Mouse (Mus musculus): ENCODE data around the gene Itga9. TPM values are rescaled to one million over a fixed set of nuclear protein-coding genes. Genes with fewer than 3 reads are reported as not detected.
A peak's percentile ranks its signal among the peaks of the same experiment; 100 is the strongest.

Gene Itga9
- total and polyA plus RNA-seq, 2 experiments from 2014 or later, result 10.7 to 61.5 TPM

DNA sequence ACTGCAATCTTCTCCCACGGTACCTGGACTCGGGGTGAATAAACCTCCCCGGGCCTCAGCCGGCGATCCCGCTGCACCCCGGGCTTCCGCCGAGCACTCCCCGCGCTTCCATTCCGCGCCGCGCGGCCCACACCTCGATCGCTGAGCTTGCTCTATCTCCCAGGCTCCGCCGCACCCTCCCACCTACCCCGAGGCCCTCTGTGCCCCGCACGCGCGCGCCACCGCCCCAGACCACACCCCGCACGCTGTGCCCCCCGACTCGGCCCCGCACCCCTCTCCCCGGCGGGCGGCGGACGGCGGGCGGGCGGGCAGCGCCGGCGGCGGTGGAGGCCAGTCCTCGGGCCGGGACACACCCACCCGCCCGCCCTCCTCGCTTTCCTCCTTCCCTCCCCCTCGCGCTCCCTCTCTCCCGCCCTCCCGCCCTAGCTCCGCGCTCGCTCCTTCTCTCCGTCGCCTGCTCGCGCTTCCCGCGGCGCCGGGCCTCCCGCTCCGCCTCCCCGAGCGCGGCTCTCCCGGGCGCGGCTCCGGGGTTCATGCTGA, 319.7 kb downstream of the Itga9 start, which contains the start of gene Ctdspl:
TSS of gene Ctdspl (plus strand) at position 343 of the 540 bp plus-strand sequence.
- ATAC-seq (ENCODE audit: insufficient read depth, low read depth) (peak; percentile 25), DNase-seq (ENCODE audit: low spot score) (peak; percentile 52)
- Histone ChIP-seq H3K4me2 (ENCODE audit: low read depth, low read length) (peak within 1 kb of the TSS; percentile 93), H3K4me1 (ENCODE audit: control insufficient read depth, insufficient read depth) (peaks cover 7% of the 10 kb centered on the region; the same call in 1 of the 2 replicates), H3K9me3 (replicated peaks; ENCODE audit: control insufficient read depth, low read length) (no peaks in the 10 kb centered on the region), H3K36me3 (replicated peaks; ENCODE audit: control insufficient read depth, insufficient read depth, low read length) (no peaks in the 10 kb centered on the region), H3K27ac (ENCODE audit: low read depth) (peak within 1 kb of the TSS; percentile 68), H3K27me3 (ENCODE audit: control insufficient read depth, insufficient read depth, low read length) (no peaks in the 10 kb centered on the region), H3K4me3 (ENCODE audit: low read depth, low read length) (peak within 1 kb of the TSS; percentile 81), H3K9ac (replicated peaks; ENCODE audit: low read depth, low read length) (peak within 1 kb of the TSS; percentile 68)
- TF ChIP-seq EP300 (IDR thresholded peaks at IDR 0.05; ENCODE audit: low read depth), result no peak
- no peak for TF ChIP-seq CTCF (IDR thresholded peaks at IDR 0.05; ENCODE audit: low read depth)
- WGBS, result under 1% methylated on average over 38 of the region's 73 CpGs

DNA sequence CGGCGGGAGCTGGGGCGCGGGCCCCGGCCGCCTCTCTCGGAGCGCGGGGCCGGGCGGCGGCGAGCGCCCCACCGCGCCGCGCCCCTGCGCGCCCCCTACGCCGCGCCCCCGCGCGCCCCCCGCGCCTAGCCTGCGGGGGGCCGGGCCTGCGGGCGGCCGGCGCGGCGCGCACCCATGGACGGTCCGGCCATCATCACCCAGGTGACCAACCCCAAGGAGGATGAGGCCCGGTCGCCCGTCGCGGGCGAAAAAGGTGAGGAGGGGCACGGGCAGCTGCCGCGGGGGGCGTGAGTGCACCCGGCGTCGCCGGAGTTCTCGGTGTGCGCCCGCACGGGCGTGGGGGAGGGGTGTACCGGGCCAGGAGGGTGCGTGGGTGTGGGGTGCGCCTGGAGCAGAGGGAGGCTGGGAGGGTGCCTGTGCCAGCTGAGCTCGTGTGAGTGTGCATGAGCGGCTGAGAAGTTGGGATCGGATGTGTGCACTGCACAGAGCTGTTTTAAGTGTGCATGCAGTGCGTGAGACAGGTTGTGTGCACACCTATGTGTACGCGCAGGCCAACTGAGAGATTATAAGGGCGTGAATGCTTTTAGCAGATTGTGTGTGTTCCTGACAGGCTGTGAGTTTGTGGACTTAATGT, 320.3 kb downstream of the Itga9 start:
- Histone ChIP-seq H3K36me3 (replicated peaks; ENCODE audit: control insufficient read depth, insufficient read depth, low read length) (no peaks in the 10 kb centered on the region), H3K4me3 (ENCODE audit: low read depth, low read length) (peak overlapping the region; percentile 81), H3K9ac (replicated peaks; ENCODE audit: low read depth, low read length) (peak overlapping the region; percentile 68), H3K27ac (ENCODE audit: low read depth) (peak overlapping the region; percentile 68), H3K27me3 (ENCODE audit: control insufficient read depth, insufficient read depth, low read length) (no peaks in the 10 kb centered on the region), H3K9me3 (replicated peaks; ENCODE audit: control insufficient read depth, low read length) (no peaks in the 10 kb centered on the region), H3K4me1 (ENCODE audit: control insufficient read depth, insufficient read depth) (peaks cover 7% of the 10 kb centered on the region; the same call in 1 of the 2 replicates), H3K4me2 (ENCODE audit: low read depth, low read length) (peak overlapping the region; percentile 93)
- DNase-seq (ENCODE audit: low spot score) (peak; percentile 39), ATAC-seq (ENCODE audit: insufficient read depth, low read depth) (0 out of 2 replicates have a peak, but pooled peaks have one; percentile 9)
- under 1% methylated on average over 32 of the region's 68 CpGs for WGBS
- no peak for TF ChIP-seq CTCF (IDR thresholded peaks at IDR 0.05; ENCODE audit: low read depth)
- no peak for TF ChIP-seq EP300 (IDR thresholded peaks at IDR 0.05; ENCODE audit: low read depth)

DNA sequence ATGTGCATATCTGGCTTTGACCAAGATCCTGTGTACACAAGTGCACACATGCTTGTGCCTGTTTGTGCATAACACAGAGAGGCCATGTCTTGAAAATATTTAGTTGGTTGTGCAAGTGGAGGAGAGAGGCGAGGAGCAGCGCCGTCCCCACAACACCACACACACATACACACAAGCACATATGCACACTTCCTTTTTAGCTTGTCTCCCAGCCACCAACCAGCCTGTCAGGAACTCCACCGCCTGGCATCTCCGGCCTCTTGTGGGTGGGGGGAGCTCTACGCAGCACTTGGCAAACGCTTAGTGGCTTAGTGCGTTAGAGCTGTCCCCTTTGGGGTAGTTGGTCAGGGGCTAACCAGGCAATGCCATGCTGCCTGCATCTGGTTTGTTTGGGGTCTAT, 321.0 kb downstream of the Itga9 start:
- no peak overlapping the region for H3K27ac ChIP-seq (ENCODE audit: low read depth)
- no peak for TF ChIP-seq EP300 (IDR thresholded peaks at IDR 0.05; ENCODE audit: low read depth)
- no peak for TF ChIP-seq CTCF (IDR thresholded peaks at IDR 0.05; ENCODE audit: low read depth)
- peaks cover 7% of the 10 kb centered on the region; the same call in 1 of the 2 replicates for H3K4me1 ChIP-seq (ENCODE audit: control insufficient read depth, insufficient read depth)
- H3K4me2 ChIP-seq (ENCODE audit: low read depth, low read length), result peak overlapping the region; percentile 93
- DNase-seq (ENCODE audit: low spot score) (no peak), ATAC-seq (ENCODE audit: insufficient read depth, low read depth) (no peak)
- H3K9ac ChIP-seq (replicated peaks; ENCODE audit: low read depth, low read length), result no peak overlapping the region
- H3K9me3 ChIP-seq (replicated peaks; ENCODE audit: control insufficient read depth, low read length), result no peaks in the 10 kb centered on the region
- no peaks in the 10 kb centered on the region for H3K27me3 ChIP-seq (ENCODE audit: control insufficient read depth, insufficient read depth, low read length)
- H3K4me3 ChIP-seq (ENCODE audit: low read depth, low read length), result peak overlapping the region; percentile 81
- no peaks in the 10 kb centered on the region for H3K36me3 ChIP-seq (replicated peaks; ENCODE audit: control insufficient read depth, insufficient read depth, low read length)
- WGBS, result 15% methylated on average over 8 of the region's 8 CpGs

DNA sequence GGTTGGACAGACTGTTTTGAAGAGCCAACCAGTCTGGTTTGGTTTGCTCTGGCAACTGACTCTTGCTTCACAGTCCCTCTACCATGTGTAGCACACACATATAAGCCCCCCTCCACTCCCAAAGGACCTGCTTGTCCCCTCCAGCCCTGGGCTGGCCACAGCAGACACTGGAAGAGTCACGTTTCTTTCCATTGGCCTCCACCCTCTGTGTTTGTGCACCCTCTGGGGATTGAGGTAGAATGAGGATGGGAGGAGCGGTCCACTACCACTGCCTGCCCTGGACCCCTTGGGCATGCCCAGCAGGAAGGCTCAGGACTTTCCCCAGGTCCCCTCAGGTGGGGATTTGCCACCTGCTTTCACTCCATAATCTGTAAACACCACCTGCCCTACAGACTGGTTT, 321.5 kb downstream of the Itga9 start:
- Histone ChIP-seq H3K4me3 (ENCODE audit: low read depth, low read length) (no peak overlapping the region), H3K27ac (ENCODE audit: low read depth) (no peak overlapping the region), H3K27me3 (ENCODE audit: control insufficient read depth, insufficient read depth, low read length) (no peaks in the 10 kb centered on the region), H3K4me1 (ENCODE audit: control insufficient read depth, insufficient read depth) (peaks cover 7% of the 10 kb centered on the region; the same call in 1 of the 2 replicates), H3K9ac (replicated peaks; ENCODE audit: low read depth, low read length) (no peak overlapping the region), H3K4me2 (ENCODE audit: low read depth, low read length) (peak overlapping the region; percentile 93), H3K9me3 (replicated peaks; ENCODE audit: control insufficient read depth, low read length) (no peaks in the 10 kb centered on the region), H3K36me3 (replicated peaks; ENCODE audit: control insufficient read depth, insufficient read depth, low read length) (no peaks in the 10 kb centered on the region)
- ATAC-seq (ENCODE audit: insufficient read depth, low read depth), result no peak
- TF ChIP-seq EP300 (IDR thresholded peaks at IDR 0.05; ENCODE audit: low read depth), result no peak
- no peak for TF ChIP-seq CTCF (IDR thresholded peaks at IDR 0.05; ENCODE audit: low read depth)
- DNase-seq (ENCODE audit: low spot score), result no peak
- 62% methylated on average over 2 of the region's 2 CpGs for WGBS

DNA sequence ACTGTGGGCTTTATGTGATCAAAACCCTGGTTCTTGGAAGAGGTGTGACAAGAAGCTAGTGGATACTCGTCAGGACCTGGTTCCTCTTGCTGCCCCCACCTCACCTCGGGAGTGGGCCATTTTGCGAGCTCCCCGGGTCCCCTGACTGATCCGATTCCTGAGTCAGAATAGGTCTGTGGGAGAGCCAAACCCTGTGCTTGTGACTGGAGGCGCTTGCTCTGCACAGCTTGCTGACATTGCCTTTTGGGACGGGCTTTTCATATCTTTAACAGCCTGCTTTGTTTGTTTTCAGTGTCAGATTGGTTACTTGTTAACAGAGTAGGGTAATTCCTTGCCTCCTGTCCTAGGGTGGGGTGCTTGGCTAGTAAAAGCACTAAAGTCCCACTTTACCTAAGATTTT, 322.2 kb downstream of the Itga9 start:
- Histone ChIP-seq H3K4me1 (ENCODE audit: control insufficient read depth, insufficient read depth) (peaks cover 7% of the 10 kb centered on the region; the same call in 1 of the 2 replicates), H3K36me3 (replicated peaks; ENCODE audit: control insufficient read depth, insufficient read depth, low read length) (no peaks in the 10 kb centered on the region), H3K9ac (replicated peaks; ENCODE audit: low read depth, low read length) (no peak overlapping the region), H3K4me2 (ENCODE audit: low read depth, low read length) (no peak overlapping the region), H3K27me3 (ENCODE audit: control insufficient read depth, insufficient read depth, low read length) (no peaks in the 10 kb centered on the region), H3K4me3 (ENCODE audit: low read depth, low read length) (no peak overlapping the region), H3K9me3 (replicated peaks; ENCODE audit: control insufficient read depth, low read length) (no peaks in the 10 kb centered on the region), H3K27ac (ENCODE audit: low read depth) (no peak overlapping the region)
- TF ChIP-seq EP300 (IDR thresholded peaks at IDR 0.05; ENCODE audit: low read depth) (no peak), CTCF (IDR thresholded peaks at IDR 0.05; ENCODE audit: low read depth) (no peak)
- ATAC-seq (ENCODE audit: insufficient read depth, low read depth) (no peak), DNase-seq (ENCODE audit: low spot score) (no peak)
- 49% methylated on average over 7 of the region's 7 CpGs for WGBS

Data from heart, postnatal 0 days (tissue).